Comparison of ENCODE assay signal across 24 mouse cellular contexts in genomic region chr4:120472946-120473345, GRCm38 (mm10). TPM values are rescaled to one million over a fixed set of nuclear protein-coding genes. Genes with fewer than 3 reads are reported as not detected.
DNase-seq lines count a peak whose midpoint lies in the region; ATAC-seq lines count a peak whose summit lies in the region.
"Had no signal": no experiment of that assay in that cellular context is flagged by ENCODE, and none has a peak within 500 bp of the region (broad histone marks: within the 10 kb centered on the region; RNA-seq: fewer than 3 reads in every experiment).

No protein-coding gene starts in this region.

- no peak overlapping the region for H3K4me2 ChIP-seq in embryonic facial prominence, embryonic 14.5 days (ENCODE audit: low read depth, low read length)
- H3K4me2 ChIP-seq: embryonic facial prominence, embryonic 12.5 days; embryonic facial prominence, embryonic 15.5 days; forebrain, embryonic 13.5 days; forebrain, embryonic 15.5 days had no signal

- no peaks in the 10 kb centered on the region for H3K4me1 ChIP-seq in embryonic facial prominence, embryonic 14.5 days (ENCODE audit: control insufficient read depth, insufficient read depth, low read length)
- no peaks in the 10 kb centered on the region for H3K4me1 ChIP-seq in embryonic facial prominence, embryonic 10.5 days
- H3K4me1 ChIP-seq: embryonic facial prominence, embryonic 12.5 days; embryonic facial prominence, embryonic 15.5 days; forebrain, embryonic 13.5 days; forebrain, embryonic 15.5 days had no signal

- no peak overlapping the region for H3K27ac ChIP-seq in embryonic facial prominence, embryonic 14.5 days (replicated peaks; ENCODE audit: low read depth, low read length)
- no peak overlapping the region for H3K27ac ChIP-seq in embryonic facial prominence, embryonic 10.5 days (replicated peaks)
- H3K27ac ChIP-seq: embryonic facial prominence, embryonic 12.5 days; embryonic facial prominence, embryonic 15.5 days; forebrain, embryonic 13.5 days; forebrain, embryonic 15.5 days had no signal

- H3K4me3 ChIP-seq in embryonic facial prominence, embryonic 14.5 days (ENCODE audit: low read depth, low read length) = no peak overlapping the region
- no peak overlapping the region for H3K4me3 ChIP-seq in embryonic facial prominence, embryonic 10.5 days
- H3K4me3 ChIP-seq: embryonic facial prominence, embryonic 12.5 days; embryonic facial prominence, embryonic 15.5 days; forebrain, embryonic 13.5 days; forebrain, embryonic 15.5 days had no signal

- peaks cover 40% of the 10 kb centered on the region for H3K36me3 ChIP-seq in embryonic facial prominence, embryonic 14.5 days (ENCODE audit: control insufficient read depth, insufficient read depth, low read length)
- peaks cover 45% of the 10 kb centered on the region for H3K36me3 ChIP-seq in embryonic facial prominence, embryonic 10.5 days (replicated peaks)

- no peak for ATAC-seq in embryonic facial prominence, embryonic 14.5 days (ENCODE audit: low read depth)
- no peak for ATAC-seq in erythroblast, adult 5-6 weeks (replicated peaks; ENCODE audit: low FRiP score, poor library complexity, severe bottlenecking)
- ATAC-seq: forebrain, embryonic 13.5 days; forebrain, embryonic 15.5 days; forebrain, postnatal 0 days had no signal

- WGBS in embryonic facial prominence, embryonic 14.5 days = 71% methylated on average over 2 of the region's 2 CpGs
- 92% methylated on average over 2 of the region's 2 CpGs for WGBS in embryonic facial prominence, embryonic 10.5 days

- H3K9me3 ChIP-seq in embryonic facial prominence, embryonic 14.5 days (ENCODE audit: control insufficient read depth, low read length) = no peaks in the 10 kb centered on the region
- H3K9me3 ChIP-seq in embryonic facial prominence, embryonic 10.5 days = no peaks in the 10 kb centered on the region
- H3K9me3 ChIP-seq: embryonic facial prominence, embryonic 12.5 days; embryonic facial prominence, embryonic 15.5 days; forebrain, embryonic 13.5 days; forebrain, embryonic 15.5 days had no signal

- no peak overlapping the region for H3K9ac ChIP-seq in embryonic facial prominence, embryonic 14.5 days (ENCODE audit: low read depth, low read length)
- H3K9ac ChIP-seq: embryonic facial prominence, embryonic 12.5 days; embryonic facial prominence, embryonic 15.5 days; forebrain, embryonic 13.5 days; forebrain, embryonic 15.5 days; forebrain, postnatal 0 days had no signal

- no peaks in the 10 kb centered on the region for H3K27me3 ChIP-seq in embryonic facial prominence, embryonic 14.5 days (replicated peaks; ENCODE audit: control insufficient read depth, insufficient read depth, low read length)
- H3K27me3 ChIP-seq in embryonic facial prominence, embryonic 10.5 days (replicated peaks; ENCODE audit: low read depth, poor library complexity, severe bottlenecking) = no peaks in the 10 kb centered on the region
- H3K27me3 ChIP-seq: embryonic facial prominence, embryonic 12.5 days; embryonic facial prominence, embryonic 15.5 days; forebrain, embryonic 13.5 days; forebrain, embryonic 15.5 days had no signal

- DNase-seq in embryonic facial prominence, embryonic 14.5 days (ENCODE audit: low spot score) = peak; percentile 22
- DNase-seq in embryonic facial prominence, embryonic 10.5 days (ENCODE audit: low spot score) = no peak
- peak; percentile 69 for DNase-seq in NIH3T3 (ENCODE audit: low read depth)
- peak; percentile 63 for DNase-seq in fibroblast of lung, adult 2 months (ENCODE audit: low read depth)
- no peak for DNase-seq in gastrocnemius, postnatal 10 days
- DNase-seq: adrenal gland, adult 2 months; adrenal gland, postnatal 10 days; adrenal gland, postnatal 25 days; cerebellum, adult 11 months; cerebellum, adult 18-20 months; cerebellum, adult 8-10 months; cerebellum, adult 9-11 months; cerebellum, postnatal 14 days; cerebellum, postnatal 36 days; embryo, embryonic 11 days; forebrain, postnatal 0 days had no signal

RNA-seq across cellular contexts. Expression of gene Slfnl1, which starts 59.1 kb away (rescaled TPM):
- not detected in 2 replicates for polyA plus RNA-seq in embryonic facial prominence, embryonic 14.5 days (2014; fragmentation: Nextera tagmentation; extraction: Ambion mirVana)
- not detected in 2 replicates for polyA plus RNA-seq in embryonic facial prominence, embryonic 10.5 days (2016; fragmentation: Nextera tagmentation; extraction: Ambion mirVana)
- not detected in 2 replicates for total RNA-seq in erythroblast, adult 5-6 weeks (2015; ENCODE audit: low replicate concordance)
- total RNA-seq in erythroblast, adult 5-6 weeks (2017; ENCODE audit: low replicate concordance) = not detected in 2 replicates
- under 1 TPM in 1 of 2 experiments, not detected in 1; 0.21 TPM for total RNA-seq in gastrocnemius, postnatal 10 days (2021)
- total RNA-seq: ES-E14; forebrain, postnatal 0 days; MEL had no signal
- polyA plus RNA-seq: embryonic facial prominence, embryonic 12.5 days; forebrain, embryonic 11.5 days; forebrain, embryonic 13.5 days; forebrain, embryonic 15.5 days; forebrain, postnatal 0 days had no signal

Comparison
In these comparisons a context has a peak if more than half of its experiments do, and no peak if none do; other contexts are left out.
1. DNase-seq: peak in embryonic facial prominence, embryonic 14.5 days (single experiment), NIH3T3 (single experiment) and fibroblast of lung, adult 2 months (single experiment); none in embryonic facial prominence, embryonic 10.5 days (single experiment) and gastrocnemius, postnatal 10 days (single experiment).